Mouse (Mus musculus) embryo, embryonic 9.5 days (tissue): ENCODE results near the gene Paqr5.
A peak's percentile ranks its signal among the peaks of the same experiment; 100 is the strongest.

Source experiments
- DNase-seq: peaks from one replicate; pipeline ENCODE4 v3.0.0-alpha.2; 2017; ENCODE audit errors: extremely low spot score

Gene Paqr5

GRCm38 (mm10) chr9:61910526-61911256, 116.0 kb downstream of the Paqr5 start:
- DNase-seq = peak; percentile 56

GRCm38 (mm10) chr9:61909633-61910032, 117.0 kb downstream of the Paqr5 start:
- DNase-seq = no peak

- DNase-seq = no peak
These were observed 117.7 kb downstream of the Paqr5 start for GRCm38 (mm10) chr9:61908832-61909407.

GRCm38 (mm10) chr9:61908341-61908740, 118.3 kb downstream of the Paqr5 start:
- no peak for DNase-seq

GRCm38 (mm10) chr9:61907621-61908295, 118.9 kb downstream of the Paqr5 start:
- DNase-seq = no peak

- DNase-seq = peak; percentile 37
These were observed 119.7 kb downstream of the Paqr5 start for GRCm38 (mm10) chr9:61906912-61907311.

- no peak for DNase-seq
These were observed 121.1 kb downstream of the Paqr5 start for GRCm38 (mm10) chr9:61905576-61905975.

- no peak for DNase-seq
These were observed 122.5 kb downstream of the Paqr5 start for GRCm38 (mm10) chr9:61904201-61904600.
